Mouse (Mus musculus) liver, embryonic 15.5 days (tissue): ENCODE measurements around the gene Cbfb. TPM values are rescaled to one million over a fixed set of nuclear protein-coding genes. Genes with fewer than 3 reads are reported as not detected.
A peak's percentile ranks its signal among the peaks of the same experiment; 100 is the strongest.
"Not testable (repeated sequence)": the region's sequence is repeated elsewhere in the genome, so short reads cannot be mapped to it uniquely, and the experiment has no call there.

Experiments used
- ATAC-seq: fragments of 200-750 bp; cut with Nextera tagmentation; 2 replicates; pipeline ENCODE4 v1.8.0; 2017; ENCODE audit warnings: moderate number of reproducible peaks, mild to moderate bottlenecking, moderate library complexity; ENCODE audit not compliant: insufficient read depth
- H3K27ac ChIP-seq: fragments of 300-500 bp; sonication (generic); replicated peaks from 2 replicates; pipeline ENCODE4 v1.5.1; 2015; ENCODE audit warnings: mild to moderate bottlenecking, inconsistent platforms
- H3K27me3 ChIP-seq: fragments of 300-500 bp; sonication (generic); 2 replicates; pipeline ENCODE4 v1.6.1; 2015; ENCODE audit warnings: mild to moderate bottlenecking, inconsistent platforms
- H3K36me3 ChIP-seq: fragments of 300-500 bp; sonication (generic); replicated peaks from 2 replicates; pipeline ENCODE4 v1.6.1; 2015; ENCODE audit warnings: moderate library complexity, mild to moderate bottlenecking, inconsistent platforms
- H3K4me1 ChIP-seq: fragments of 300-500 bp; sonication (generic); replicated peaks from 2 replicates; pipeline ENCODE4 v1.6.1; 2015; ENCODE audit warnings: inconsistent platforms
- H3K4me2 ChIP-seq: fragments of 300-500 bp; sonication (generic); 2 replicates; pipeline ENCODE4 v1.6.1; 2015; ENCODE audit warnings: moderate library complexity, mild to moderate bottlenecking, inconsistent platforms
- H3K4me3 ChIP-seq: fragments of 300-500 bp; sonication (generic); replicated peaks from 2 replicates; pipeline ENCODE4 v1.5.1; 2015; ENCODE audit warnings: mild to moderate bottlenecking, inconsistent platforms
- H3K9ac ChIP-seq: fragments of 300-500 bp; sonication (generic); 2 replicates; pipeline ENCODE4 v1.6.1; 2015; ENCODE audit warnings: moderate library complexity, mild to moderate bottlenecking, inconsistent platforms
- H3K9me3 ChIP-seq: fragments of 300-500 bp; sonication (generic); replicated peaks from 2 replicates; pipeline ENCODE4 v1.6.1; 2016; ENCODE audit warnings: inconsistent platforms
- WGBS: fragments of 180-500 bp; shearing (Covaris S2); methylation state at CpG from one replicate; pipeline ENCODE4 v1.1.7; 2015; ENCODE audit warnings: mixed read lengths; ENCODE audit not compliant: insufficient replicate concordance; 5-methylcytosine and 5-hydroxymethylcytosine counted together
- polyA plus RNA-seq: library from polyadenylated mRNA; unstranded; fragments of >200 nt; fragmentation: Nextera tagmentation; extraction: Ambion mirVana; gene quantifications from 2 replicates; pipeline ENCODE4 v1.2.1, GENCODE M21; 2015

Cbfb gene
- polyA plus RNA-seq, 1 experiment from 2014 or later, result 6.5 TPM

GRCm38 (mm10) chr8:105225272-105225593 is 54.8 kb downstream of the Cbfb start:
- WGBS, result under 1% methylated on average over 27 of the region's 27 CpGs
- no peaks in the 10 kb centered on the region for H3K27me3 ChIP-seq

GRCm38 (mm10) chr8:105225917-105226316 is 55.4 kb downstream of the Cbfb start:
- Histone ChIP-seq H3K4me3 (peak overlapping the region; percentile 86), H3K4me2 (peak overlapping the region; percentile 84), H3K36me3 (0 out of 2 replicates have a peak, but pooled peaks cover 5% of the 10 kb centered on the region), H3K9ac (peak overlapping the region; percentile 91), H3K27me3 (no peaks in the 10 kb centered on the region), H3K9me3 (no peaks in the 10 kb centered on the region), H3K27ac (peak overlapping the region; percentile 90), H3K4me1 (peaks cover 35% of the 10 kb centered on the region)
- 12% methylated on average over 6 of the region's 6 CpGs for WGBS
- ATAC-seq, result peak; percentile 20; the same call in 1 of the 2 replicates

More at GRCm38 (mm10) chr8:105225272-105225593, 54.8 kb downstream of the Cbfb start:
- no peak; the same call in 1 of the 2 replicates for ATAC-seq
- Histone ChIP-seq H3K9ac (peak overlapping the region; percentile 91), H3K36me3 (0 out of 2 replicates have a peak, but pooled peaks cover 5% of the 10 kb centered on the region), H3K4me3 (peak overlapping the region; percentile 86), H3K27ac (peak overlapping the region; percentile 90), H3K9me3 (no peaks in the 10 kb centered on the region), H3K4me1 (peaks cover 35% of the 10 kb centered on the region), H3K4me2 (peak overlapping the region; percentile 84)

GRCm38 (mm10) chr8:105231503-105232320 is 61.2 kb downstream of the Cbfb start:
- Histone ChIP-seq H3K27me3 (no peaks in the 10 kb centered on the region), H3K4me1 (peaks cover 44% of the 10 kb centered on the region), H3K27ac (no peak overlapping the region), H3K4me2 (no peak overlapping the region), H3K9me3 (no peaks in the 10 kb centered on the region), H3K36me3 (peaks cover 33% of the 10 kb centered on the region), H3K4me3 (no peak overlapping the region), H3K9ac (no peak overlapping the region)
- no peak for ATAC-seq
- WGBS, result 64% methylated on average over 12 of the region's 12 CpGs

- ATAC-seq, H3K4me2 ChIP-seq, H3K27ac ChIP-seq, H3K9me3 ChIP-seq, H3K4me3 ChIP-seq, H3K27me3 ChIP-seq, H3K9ac ChIP-seq: not testable (repeated sequence)
- Histone ChIP-seq H3K36me3 (peaks cover 35% of the 10 kb centered on the region), H3K4me1 (peaks cover 38% of the 10 kb centered on the region)
- WGBS, result 70% methylated on average over 4 of the region's 4 CpGs
Measured at GRCm38 (mm10) chr8:105232321-105232693, 61.8 kb downstream of the Cbfb start.

GRCm38 (mm10) chr8:105233126-105233935 is 62.9 kb downstream of the Cbfb start:
- H3K4me2 ChIP-seq, result peak overlapping the region; percentile 33
- peaks cover 33% of the 10 kb centered on the region for H3K4me1 ChIP-seq
- H3K9me3 ChIP-seq, result no peaks in the 10 kb centered on the region
- H3K27ac ChIP-seq, result peak overlapping the region; percentile 53
- ATAC-seq, result peak; percentile 52
- peaks cover 30% of the 10 kb centered on the region for H3K36me3 ChIP-seq
- no peak overlapping the region for H3K4me3 ChIP-seq
- WGBS, result 44% methylated on average over 1 of the region's 1 CpGs
- no peaks in the 10 kb centered on the region for H3K27me3 ChIP-seq
- H3K9ac ChIP-seq, result no peak overlapping the region

GRCm38 (mm10) chr8:105235206-105235605 is 64.7 kb downstream of the Cbfb start:
- peaks cover 29% of the 10 kb centered on the region for H3K4me1 ChIP-seq
- H3K27ac ChIP-seq, result no peak overlapping the region
- no peaks in the 10 kb centered on the region for H3K27me3 ChIP-seq
- H3K9ac ChIP-seq, result no peak overlapping the region
- no peak for ATAC-seq
- WGBS, result 62% methylated on average over 1 of the region's 1 CpGs
- no peaks in the 10 kb centered on the region for H3K9me3 ChIP-seq
- no peak overlapping the region for H3K4me2 ChIP-seq
- H3K4me3 ChIP-seq, result no peak overlapping the region
- peaks cover 49% of the 10 kb centered on the region for H3K36me3 ChIP-seq

GRCm38 (mm10) chr8:105237442-105238142 is 67.1 kb downstream of the Cbfb start:
- Histone ChIP-seq H3K9me3 (no peaks in the 10 kb centered on the region), H3K4me2 (no peak overlapping the region), H3K36me3 (peaks cover 65% of the 10 kb centered on the region), H3K27ac (no peak overlapping the region), H3K4me1 (peaks cover 17% of the 10 kb centered on the region), H3K9ac (no peak overlapping the region), H3K4me3 (no peak overlapping the region), H3K27me3 (no peaks in the 10 kb centered on the region)
- no peak for ATAC-seq
- 69% methylated on average over 14 of the region's 14 CpGs for WGBS

- H3K9ac ChIP-seq, result no peak overlapping the region
- no peaks in the 10 kb centered on the region for H3K9me3 ChIP-seq
- no peak overlapping the region for H3K4me3 ChIP-seq
- no peaks in the 10 kb centered on the region for H3K27me3 ChIP-seq
- no peaks in the 10 kb centered on the region for H3K4me1 ChIP-seq
- H3K27ac ChIP-seq, result no peak overlapping the region
- WGBS, result 91% methylated on average over 7 of the region's 7 CpGs
- peaks cover 74% of the 10 kb centered on the region for H3K36me3 ChIP-seq
- no peak overlapping the region for H3K4me2 ChIP-seq
- ATAC-seq, result no peak
Measured at GRCm38 (mm10) chr8:105241016-105241415, 70.5 kb downstream of the Cbfb start.

- Histone ChIP-seq H3K36me3 (peaks cover 68% of the 10 kb centered on the region), H3K4me1 (peaks cover 40% of the 10 kb centered on the region), H3K27ac (no peak overlapping the region), H3K27me3 (peaks cover 20% of the 10 kb centered on the region; the same call in 1 of the 2 replicates), H3K9me3 (no peaks in the 10 kb centered on the region), H3K9ac (no peak overlapping the region), H3K4me2 (no peak overlapping the region), H3K4me3 (no peak overlapping the region)
- 79% methylated on average over 6 of the region's 6 CpGs for WGBS
- no peak for ATAC-seq
Measured at GRCm38 (mm10) chr8:105251954-105252353, 81.5 kb downstream of the Cbfb start.

- WGBS, result 54% methylated on average over 10 of the region's 10 CpGs
- no peaks in the 10 kb centered on the region for H3K9me3 ChIP-seq
- ATAC-seq, result no peak
- peaks cover 40% of the 10 kb centered on the region for H3K4me1 ChIP-seq
- H3K27me3 ChIP-seq, result peaks cover 28% of the 10 kb centered on the region
- no peak overlapping the region for H3K4me3 ChIP-seq
- no peak overlapping the region for H3K9ac ChIP-seq
- peaks cover 58% of the 10 kb centered on the region for H3K36me3 ChIP-seq
- H3K27ac ChIP-seq, result no peak overlapping the region
- peak overlapping the region; percentile 100; the same call in 1 of the 2 replicates for H3K4me2 ChIP-seq
Measured at GRCm38 (mm10) chr8:105252680-105253537, 82.4 kb downstream of the Cbfb start.
